Mouse (Mus musculus): ENCODE measurements at regions not wholly inside any gene's neighbourhood (a gene's known extent, or its start where the extent isn't known, plus 50 kb on each side); places are given as distances from the start of the nearest gene placed in this dataset.

GRCm38 (mm10) chr6:69578416-69578815 lies 1213.6 kb downstream of the Rpia start:
- ATAC-seq (replicated peaks; ENCODE audit: low FRiP score, low read depth), result no peak
- Histone ChIP-seq H3K27ac (no peak overlapping the region), H3K27me3 (ENCODE audit: insufficient read depth, low read length) (no peaks in the 10 kb centered on the region), H3K4me1 (replicated peaks; ENCODE audit: insufficient read depth, low read length) (no peaks in the 10 kb centered on the region), H3K9ac (ENCODE audit: low read depth, low read length) (no peak overlapping the region), H3K4me3 (replicated peaks; ENCODE audit: low read depth, low read length) (no peak overlapping the region), H3K4me2 (ENCODE audit: low read length) (no peak overlapping the region), H3K36me3 (ENCODE audit: insufficient read depth, low read length) (no peaks in the 10 kb centered on the region), H3K9me3 (replicated peaks; ENCODE audit: low read length) (no peaks in the 10 kb centered on the region)
- WGBS, result 84% methylated on average over 2 of the region's 2 CpGs
- DNase-seq (ENCODE audit: low spot score), result no peak
- TF ChIP-seq CTCF (IDR thresholded peaks at IDR 0.05; ENCODE audit: low read depth), result peak; percentile 29; the same call in 1 of the 2 replicates

All from kidney, postnatal 0 days (tissue).